Mouse (Mus musculus): ENCODE measurements around the gene Nek7.

The Nek7 gene

GRCm38 (mm10) chr1:138510566-138510965 is 109.4 kb downstream of the Nek7 start:
- no peak for DNase-seq (ENCODE audit: low read depth)

DNA sequence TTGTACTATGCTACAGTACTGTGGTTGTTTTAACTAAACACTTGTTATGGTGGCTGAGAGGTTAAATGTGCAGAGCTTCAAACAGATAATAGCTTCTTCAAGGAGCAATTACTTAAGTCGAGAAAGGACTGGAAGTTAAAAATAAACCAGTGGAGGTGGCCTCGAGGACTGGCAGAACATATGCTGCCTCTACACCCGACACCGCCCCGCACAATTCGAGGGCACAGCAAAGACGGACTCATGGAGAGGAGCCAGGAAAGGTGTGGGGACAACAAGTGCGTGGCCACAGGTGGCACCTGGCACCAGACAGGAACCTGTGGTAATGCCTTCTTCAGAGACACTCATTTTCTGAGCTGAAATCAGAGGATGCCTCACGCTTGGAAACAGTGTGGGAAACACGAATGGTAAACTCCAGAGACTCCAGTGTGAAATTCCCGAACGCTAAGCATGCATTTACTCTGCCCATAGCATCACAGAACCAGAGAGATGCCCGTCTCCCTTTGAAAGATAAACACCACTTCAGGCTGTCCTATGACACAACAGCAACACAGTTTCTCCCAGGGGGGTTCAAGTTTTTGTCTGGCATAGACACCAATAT is 112.4 kb downstream of the Nek7 start:
- no peak for DNase-seq (ENCODE audit: low read depth)

DNA sequence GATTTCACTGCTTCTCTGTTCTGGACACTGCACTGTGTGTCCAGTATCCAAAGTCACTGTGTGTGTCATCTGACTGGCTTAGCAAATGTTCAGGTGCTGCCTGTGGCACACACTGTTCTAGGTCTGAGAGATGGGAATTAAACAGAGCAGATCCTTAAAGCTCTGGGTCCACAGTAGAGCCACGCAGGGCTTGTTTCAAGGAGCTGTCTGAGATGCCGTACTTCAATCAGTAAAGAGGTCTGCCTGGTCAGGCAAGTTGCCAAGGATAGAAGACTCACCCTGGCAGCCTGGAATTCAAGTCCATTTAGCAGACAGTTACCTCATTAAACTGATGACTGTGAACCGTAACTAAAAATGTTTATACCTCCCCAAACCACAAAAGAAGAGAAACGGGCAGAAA is 112.9 kb downstream of the Nek7 start:
- no peak for DNase-seq (ENCODE audit: low read depth)

DNA sequence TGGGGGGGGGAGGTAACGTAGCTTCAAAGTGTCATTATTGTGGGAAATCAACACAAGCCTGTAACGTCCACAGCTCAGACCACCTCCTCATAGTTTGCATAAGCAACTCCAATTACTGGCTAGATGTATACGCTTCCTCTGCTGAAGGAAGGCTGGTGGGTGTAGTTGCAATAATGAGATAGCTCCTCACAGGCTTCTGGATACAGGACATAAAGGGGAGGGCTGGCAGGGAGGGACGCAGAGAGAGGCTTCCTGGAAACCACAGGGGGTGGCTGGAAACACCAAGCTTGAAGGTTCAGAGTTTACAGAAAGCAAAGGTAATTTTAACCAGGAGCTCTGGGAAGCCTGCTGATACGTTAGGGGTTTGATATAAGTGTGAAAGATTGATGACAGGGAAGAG is 115.7 kb downstream of the Nek7 start:
- no peak for DNase-seq (ENCODE audit: low read depth)

DNA sequence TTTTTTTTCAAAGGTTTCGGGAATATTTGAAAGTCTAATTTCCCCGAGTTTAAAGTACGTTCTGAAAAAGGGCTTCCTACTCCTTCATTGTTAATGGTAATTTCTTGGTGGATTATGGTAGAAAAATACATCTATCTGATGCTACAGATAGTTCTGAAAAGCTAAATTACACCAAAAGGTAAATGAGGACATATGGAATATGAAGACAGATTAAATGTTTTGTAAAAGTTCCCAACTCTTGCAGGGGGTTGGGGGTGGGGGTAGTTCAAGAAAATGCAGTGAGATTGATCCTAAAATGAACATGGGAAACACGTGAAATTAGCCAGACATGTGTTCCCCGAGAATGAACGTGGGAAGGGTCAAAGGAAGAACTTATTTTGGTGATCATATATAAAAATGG is 119.2 kb downstream of the Nek7 start:
- DNase-seq (ENCODE audit: low read depth), result no peak

DNA sequence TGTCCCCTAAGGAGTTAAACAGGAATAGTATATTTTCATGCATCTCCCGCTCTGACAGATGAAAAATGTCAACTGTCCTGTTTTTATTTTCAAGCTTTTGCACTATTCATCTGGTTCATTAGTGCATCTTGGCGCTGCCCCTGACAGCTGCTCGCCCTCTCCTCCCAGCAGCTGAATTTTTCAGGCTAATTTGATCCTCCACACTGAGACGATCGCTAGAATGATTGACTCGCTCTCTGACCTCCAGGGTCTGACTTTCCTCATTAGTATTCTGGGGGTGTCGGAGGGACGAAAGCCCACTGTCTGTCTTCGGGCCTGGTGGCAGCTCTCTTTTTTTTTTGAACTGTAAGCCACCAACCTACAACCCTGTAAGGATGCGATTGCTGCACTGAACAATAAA is 119.8 kb downstream of the Nek7 start:
- DNase-seq (ENCODE audit: low read depth), result no peak

GRCm38 (mm10) chr1:138499461-138499860 is 120.5 kb downstream of the Nek7 start:
- no peak for DNase-seq (ENCODE audit: low read depth)

DNA sequence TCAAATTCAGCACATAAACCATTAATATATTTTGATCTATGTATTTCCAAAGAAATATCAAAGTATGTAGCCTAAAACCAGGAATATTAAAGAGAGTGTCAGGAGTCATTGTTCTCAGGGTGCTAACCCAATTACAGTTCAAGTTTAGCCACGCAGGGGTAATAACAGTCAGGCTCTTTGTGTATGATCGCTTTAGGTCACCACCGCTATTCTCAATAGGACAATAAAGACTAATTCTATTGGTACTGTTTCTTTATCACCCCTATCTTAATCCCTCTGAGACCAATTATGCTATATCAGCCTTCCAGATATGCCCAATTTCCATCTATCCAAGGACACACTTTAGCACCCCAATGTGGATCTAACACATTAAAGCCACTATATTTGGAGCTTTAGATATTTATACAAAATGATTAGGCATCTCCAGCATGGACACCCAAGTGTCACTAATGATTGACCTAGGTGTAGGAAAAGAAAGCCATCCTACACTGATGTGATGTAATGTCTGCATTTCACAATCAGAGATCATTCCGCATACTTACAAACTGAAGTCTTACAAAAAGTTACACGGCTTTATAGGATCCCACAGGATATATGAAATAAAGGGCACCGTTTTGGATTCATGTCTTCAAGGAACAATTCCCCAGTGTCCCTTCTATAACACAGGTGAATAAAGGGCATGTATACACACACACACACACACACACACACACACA is 128.4 kb downstream of the Nek7 start:
- no peak for DNase-seq (ENCODE audit: low read depth)

- no peak for DNase-seq (ENCODE audit: low read depth)
Measured at GRCm38 (mm10) chr1:138487569-138487968, 132.4 kb downstream of the Nek7 start.

DNA sequence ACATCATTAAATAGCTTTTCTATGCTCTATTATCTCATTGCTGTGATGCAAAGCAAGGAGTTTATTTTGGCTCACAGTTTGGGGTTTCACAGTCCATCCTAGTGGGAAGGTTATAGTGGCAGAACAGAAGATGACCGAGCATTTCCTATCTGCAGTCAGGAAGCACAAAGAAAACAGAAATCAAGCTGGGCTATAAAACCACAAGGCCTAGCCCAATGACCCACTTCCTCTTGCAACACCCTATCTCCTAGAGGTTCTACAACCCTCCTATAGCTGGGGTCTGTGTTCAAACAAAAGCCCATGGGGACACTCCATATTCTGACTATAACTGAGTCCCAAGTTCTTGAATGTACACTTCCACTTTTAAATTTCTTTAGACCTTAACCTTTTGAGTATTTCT is 139.2 kb downstream of the Nek7 start:
- DNase-seq (ENCODE audit: low read depth), result no peak

DNA sequence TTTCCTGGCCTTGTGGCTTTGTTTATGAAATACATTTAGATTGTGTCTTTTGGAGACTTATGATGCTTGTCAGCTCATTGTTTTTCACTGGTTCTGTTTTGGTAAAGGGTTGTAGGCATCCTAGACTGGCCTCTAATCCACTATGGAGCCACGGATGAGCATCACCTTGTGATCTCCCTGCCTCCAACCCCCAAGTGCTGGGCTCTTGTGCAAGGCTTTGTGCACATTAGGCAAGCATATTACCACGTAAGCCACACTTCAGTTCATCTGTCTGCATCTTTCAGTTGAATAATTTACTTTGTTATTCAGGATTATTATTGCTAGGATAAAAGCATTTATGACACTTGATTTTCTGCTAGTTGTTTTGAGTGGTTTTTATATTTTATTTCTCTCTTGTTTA is 154.6 kb downstream of the Nek7 start:
- no peak for DNase-seq (ENCODE audit: low read depth)

DNA sequence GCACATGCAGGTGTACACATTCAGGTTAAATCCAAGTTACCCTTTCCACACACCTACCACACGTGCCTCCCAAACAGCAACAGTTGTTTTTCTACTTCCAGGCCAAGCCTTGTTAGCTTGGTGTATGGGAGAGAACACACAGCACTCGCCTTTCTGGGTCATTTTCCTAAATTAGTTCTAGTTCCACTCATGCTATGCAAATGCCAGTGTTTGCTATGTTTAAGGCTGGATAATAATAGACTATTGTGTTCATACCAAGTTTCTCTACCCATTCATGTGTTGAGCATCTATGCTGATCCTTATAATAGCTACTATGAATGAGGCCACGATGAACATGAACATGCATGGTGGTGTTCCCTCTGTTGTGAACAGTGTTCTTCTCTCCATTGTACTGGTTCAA is 158.5 kb downstream of the Nek7 start:
- no peak for DNase-seq (ENCODE audit: low read depth)

GRCm38 (mm10) chr1:138449476-138449851 is 170.5 kb downstream of the Nek7 start:
- no peak for DNase-seq (ENCODE audit: low read depth)

GRCm38 (mm10) chr1:138448635-138449475 is 171.1 kb downstream of the Nek7 start:
- no peak for DNase-seq (ENCODE audit: low read depth)

- DNase-seq (ENCODE audit: low read depth), result no peak
Measured at GRCm38 (mm10) chr1:138446846-138447245, 173.1 kb downstream of the Nek7 start.

All from c-Kit-positive CD71-positive TER-119-negative erythroid progenitor cells, embryonic 14.5 days (primary cell).